Mouse (Mus musculus): ENCODE results near the gene Abhd4. TPM values are rescaled to one million over a fixed set of nuclear protein-coding genes. Genes with fewer than 3 reads are reported as not detected.

Gene Abhd4
- polyA plus RNA-seq, 1 experiment from 2014 or later: 54.3 TPM

DNA sequence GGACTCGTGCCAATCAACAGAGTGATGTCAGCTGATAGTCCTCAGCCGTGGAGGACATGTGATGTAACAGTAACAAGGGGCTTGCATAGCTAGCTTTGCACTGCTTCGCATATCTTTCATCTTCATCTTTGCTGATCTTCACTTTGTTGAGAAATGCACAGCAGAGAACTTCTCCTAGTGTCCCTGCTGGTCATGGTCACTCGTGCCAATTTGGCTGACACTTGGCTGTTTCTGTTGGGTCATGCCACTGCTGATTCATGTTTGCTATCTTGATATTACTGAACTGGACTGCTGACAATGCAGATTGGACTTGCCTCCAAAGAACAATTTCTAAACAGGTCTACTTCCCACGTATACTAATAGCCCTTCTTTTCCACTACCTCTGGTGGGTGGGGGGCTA lies 46.1 kb downstream of the Abhd4 start:
- Histone ChIP-seq H3K4me3 (ENCODE audit: low read depth, low read length) (no peak overlapping the region), H3K36me3 (ENCODE audit: control insufficient read depth, insufficient read depth, low read length) (no peaks in the 10 kb centered on the region), H3K9ac (replicated peaks; ENCODE audit: low read depth, low read length) (no peak overlapping the region), H3K4me1 (ENCODE audit: control insufficient read depth, insufficient read depth, low read length) (no peaks in the 10 kb centered on the region), H3K27me3 (ENCODE audit: control insufficient read depth, insufficient read depth, low read length) (no peaks in the 10 kb centered on the region), H3K4me2 (replicated peaks; ENCODE audit: low read depth, low read length) (no peak overlapping the region), H3K9me3 (ENCODE audit: control insufficient read depth, low read depth, low read length) (0 out of 2 replicates have a peak, but pooled peaks cover 5% of the 10 kb centered on the region), H3K27ac (ENCODE audit: low read length) (no peak overlapping the region)
- 75% methylated on average over 5 of the region's 5 CpGs for WGBS
- no peak for ATAC-seq (ENCODE audit: insufficient number of reproducible peaks, insufficient read depth, low FRiP score, low read depth)

GRCm38 (mm10) chr14:54300676-54301075 lies 46.7 kb downstream of the Abhd4 start:
- no peaks in the 10 kb centered on the region for H3K27me3 ChIP-seq (ENCODE audit: control insufficient read depth, insufficient read depth, low read length)
- no peak overlapping the region for H3K4me2 ChIP-seq (replicated peaks; ENCODE audit: low read depth, low read length)
- no peak for ATAC-seq (ENCODE audit: insufficient number of reproducible peaks, insufficient read depth, low FRiP score, low read depth)
- no peak overlapping the region for H3K9ac ChIP-seq (replicated peaks; ENCODE audit: low read depth, low read length)
- H3K9me3 ChIP-seq (ENCODE audit: control insufficient read depth, low read depth, low read length): 0 out of 2 replicates have a peak, but pooled peaks cover 5% of the 10 kb centered on the region
- H3K4me1 ChIP-seq (ENCODE audit: control insufficient read depth, insufficient read depth, low read length): no peaks in the 10 kb centered on the region
- 89% methylated on average over 3 of the region's 3 CpGs for WGBS
- H3K4me3 ChIP-seq (ENCODE audit: low read depth, low read length): no peak overlapping the region
- H3K36me3 ChIP-seq (ENCODE audit: control insufficient read depth, insufficient read depth, low read length): no peaks in the 10 kb centered on the region
- H3K27ac ChIP-seq (ENCODE audit: low read length): no peak overlapping the region

- H3K27me3 ChIP-seq (ENCODE audit: control insufficient read depth, insufficient read depth, low read length): no peaks in the 10 kb centered on the region
- no peaks in the 10 kb centered on the region for H3K4me1 ChIP-seq (ENCODE audit: control insufficient read depth, insufficient read depth, low read length)
- no peak overlapping the region for H3K9ac ChIP-seq (replicated peaks; ENCODE audit: low read depth, low read length)
- H3K4me2 ChIP-seq (replicated peaks; ENCODE audit: low read depth, low read length): no peak overlapping the region
- no peaks in the 10 kb centered on the region for H3K36me3 ChIP-seq (ENCODE audit: control insufficient read depth, insufficient read depth, low read length)
- 34% methylated on average over 3 of the region's 3 CpGs for WGBS
- H3K27ac ChIP-seq (ENCODE audit: low read length): no peak overlapping the region
- ATAC-seq (ENCODE audit: insufficient number of reproducible peaks, insufficient read depth, low FRiP score, low read depth): no peak
- H3K4me3 ChIP-seq (ENCODE audit: low read depth, low read length): no peak overlapping the region
- H3K9me3 ChIP-seq (ENCODE audit: control insufficient read depth, low read depth, low read length): no peaks in the 10 kb centered on the region
Observed at GRCm38 (mm10) chr14:54311763-54312162, 57.8 kb downstream of the Abhd4 start.

Other genes with a start within 250 kb of the Abhd4 start
- gene Dad1, start 84 bp upstream of the Abhd4 start, polyA plus RNA-seq (2014; fragmentation: Nextera tagmentation; extraction: Ambion mirVana): 400 and 406 TPM in 2 replicates
- gene Olfr49, start 30.8 kb downstream of the Abhd4 start, polyA plus RNA-seq (2014; fragmentation: Nextera tagmentation; extraction: Ambion mirVana): not detected in 2 replicates
- 53.6 and 55.9 TPM in 2 replicates for gene Oxa1l, start 106.6 kb downstream of the Abhd4 start, polyA plus RNA-seq (2014; fragmentation: Nextera tagmentation; extraction: Ambion mirVana)
- 10.3 and 11.2 TPM in 2 replicates for gene Slc7a7, start 163.6 kb downstream of the Abhd4 start, polyA plus RNA-seq (2014; fragmentation: Nextera tagmentation; extraction: Ambion mirVana)
- gene Mrpl52, start 172.7 kb downstream of the Abhd4 start, polyA plus RNA-seq (2014; fragmentation: Nextera tagmentation; extraction: Ambion mirVana): 284 and 312 TPM in 2 replicates
- gene Mmp14, start 177.4 kb downstream of the Abhd4 start, polyA plus RNA-seq (2014; fragmentation: Nextera tagmentation; extraction: Ambion mirVana): 154 and 156 TPM in 2 replicates
- gene Lrp10, start 209.9 kb downstream of the Abhd4 start, polyA plus RNA-seq (2014; fragmentation: Nextera tagmentation; extraction: Ambion mirVana): 38.1 and 41.7 TPM in 2 replicates
- gene Rem2, start 221.9 kb downstream of the Abhd4 start, polyA plus RNA-seq (2014; fragmentation: Nextera tagmentation; extraction: Ambion mirVana): 1.5 and 2.0 TPM in 2 replicates